Mouse (Mus musculus) brain, embryonic 18.5 days (tissue): ENCODE measurements at regions not wholly inside any gene's neighbourhood (a gene's known extent, or its start where the extent isn't known, plus 50 kb on each side); places are given as distances from the start of the nearest gene placed in this dataset.
"Not testable (repeated sequence)": the region's sequence is repeated elsewhere in the genome, so short reads cannot be mapped to it uniquely, and the experiment has no call there.

ENCODE experiments used
- DNase-seq: peaks from one replicate; pipeline ENCODE4 v3.0.0-alpha.2; 2012; ENCODE audit warnings: low read depth, low spot score

DNA sequence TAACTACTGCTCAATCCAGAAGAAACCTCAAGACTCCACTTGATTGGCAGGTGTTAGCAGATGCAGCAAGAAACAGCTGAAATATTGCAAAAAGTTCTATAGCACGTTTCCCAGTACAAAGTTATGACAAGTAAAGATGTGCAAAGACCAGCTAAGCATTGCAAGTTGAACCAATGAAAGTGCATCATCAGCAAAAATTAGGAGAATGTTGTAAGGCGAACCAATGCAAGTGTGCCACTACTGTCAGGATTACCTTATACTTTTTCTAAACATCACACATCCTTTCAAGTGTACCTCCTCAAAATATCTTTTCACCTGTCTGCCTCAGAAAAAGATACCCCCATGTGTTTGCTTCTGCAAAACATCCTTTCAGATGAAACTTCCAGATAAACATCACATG lies 244.7 kb downstream of the Slco6d1 start:
- no peak for DNase-seq

DNA sequence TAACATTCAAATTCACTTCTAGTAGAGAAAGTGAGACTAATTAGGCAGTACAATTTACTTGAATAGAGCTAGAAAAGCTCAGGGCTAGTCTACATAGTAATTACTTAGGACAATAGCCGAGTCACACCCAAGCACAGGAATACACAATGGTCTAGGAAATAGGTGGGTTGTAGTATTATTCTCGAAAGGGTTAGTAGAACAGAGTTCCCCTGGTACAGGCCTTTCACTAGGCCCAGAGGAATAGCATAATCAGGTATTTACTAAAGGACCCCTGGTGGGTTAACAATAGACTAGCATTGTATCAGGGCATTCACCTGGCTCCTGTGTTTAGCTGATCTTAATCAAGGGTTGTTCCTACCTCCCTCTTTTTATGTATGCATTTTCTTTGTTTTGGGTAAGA lies 246.5 kb downstream of the Slco6d1 start:
- not testable (repeated sequence) for DNase-seq

DNA sequence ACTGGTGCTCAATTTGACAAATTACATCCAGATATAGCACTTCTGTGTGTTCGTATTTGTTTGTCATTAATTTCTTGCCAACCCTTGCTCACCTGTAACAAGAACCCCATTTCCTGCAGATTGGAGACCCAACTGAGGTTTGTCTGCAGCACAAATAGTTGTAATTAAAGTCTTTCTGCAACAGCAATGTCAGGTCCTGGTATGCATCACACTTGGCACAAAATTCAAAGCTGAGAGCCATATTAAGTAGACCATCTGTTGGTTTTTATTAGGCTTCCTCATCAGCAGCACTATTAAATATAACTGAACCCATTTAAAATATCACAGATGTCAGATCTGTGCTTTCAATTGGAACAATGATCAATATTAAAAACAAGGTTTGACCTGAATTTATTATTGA lies 247.0 kb downstream of the Slco6d1 start:
- no peak for DNase-seq

DNA sequence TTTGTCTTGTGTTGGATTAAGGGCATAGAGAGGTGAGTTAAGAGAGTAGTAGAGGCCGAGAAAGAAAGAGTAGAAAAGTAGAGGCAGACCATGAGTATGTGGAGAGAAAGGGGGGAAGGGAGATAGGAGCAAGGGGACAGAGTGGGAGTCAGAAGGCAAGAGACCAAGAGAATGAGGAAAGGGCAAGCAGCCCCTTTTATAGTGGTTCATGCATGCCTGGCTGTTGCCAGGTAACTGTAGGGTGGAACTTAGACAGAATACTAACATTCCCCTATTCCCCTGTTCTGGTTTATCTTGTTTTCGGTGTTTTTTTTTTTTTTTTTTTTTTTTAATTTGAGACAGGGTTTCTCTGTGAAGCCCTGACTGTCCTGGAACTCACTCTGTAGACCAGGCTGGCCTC lies 247.7 kb downstream of the Slco6d1 start:
- DNase-seq: no peak

DNA sequence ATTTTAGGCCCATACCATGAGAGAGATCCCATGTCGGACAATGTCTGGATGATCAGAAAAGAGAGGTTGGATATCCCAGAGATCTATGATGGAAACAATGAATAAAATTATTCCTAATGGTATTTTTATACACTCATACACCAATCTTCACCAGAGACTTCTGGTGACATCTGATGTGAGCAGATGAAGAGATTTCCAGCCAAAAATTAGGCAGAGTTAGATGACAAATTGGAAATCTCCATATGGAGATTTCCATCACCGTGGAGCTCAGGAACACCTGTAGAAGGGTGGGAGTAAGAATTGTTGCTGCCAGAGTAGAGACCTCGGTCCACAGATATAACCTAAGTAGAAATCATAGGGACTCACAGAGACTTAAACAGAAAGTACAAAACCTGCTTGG lies 257.8 kb downstream of the Slco6d1 start:
- DNase-seq: no peak

DNA sequence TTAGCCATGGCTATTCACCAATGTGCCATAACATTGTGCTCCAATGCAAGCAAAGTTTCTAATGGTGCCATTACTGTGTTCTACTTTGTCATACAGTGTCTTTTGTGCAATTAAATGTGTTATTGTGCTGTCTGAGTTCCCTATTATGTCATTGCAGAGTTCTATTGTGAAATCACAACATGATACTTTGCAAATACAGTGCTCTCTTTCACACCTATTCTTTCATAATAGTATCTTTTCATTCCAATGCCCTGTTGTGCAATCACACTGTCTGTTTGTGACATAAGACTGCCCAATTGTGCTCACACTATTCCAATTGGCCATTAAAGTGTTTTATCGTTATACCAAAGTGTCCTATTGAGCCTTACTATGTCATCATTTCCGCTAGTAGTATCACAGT lies 292.9 kb downstream of the Slco6d1 start:
- no peak for DNase-seq

DNA sequence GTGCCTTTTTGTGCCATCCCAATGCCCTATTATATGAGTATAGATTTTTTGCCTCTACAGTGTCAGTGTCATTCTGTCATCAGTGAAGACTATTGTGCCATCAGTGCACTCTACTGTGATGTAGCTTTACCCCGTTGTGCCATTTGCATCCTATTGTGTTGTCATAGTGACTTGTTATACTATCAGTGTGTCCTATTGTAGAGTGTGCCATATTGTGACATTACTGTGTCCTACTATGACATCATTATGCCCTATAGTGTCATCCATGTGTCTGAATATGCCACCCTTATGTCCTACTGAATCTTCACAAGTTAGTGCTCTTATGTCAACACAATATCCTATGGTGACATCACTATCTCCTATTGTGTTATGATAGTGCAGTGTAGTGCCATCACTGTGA lies 293.4 kb downstream of the Slco6d1 start:
- DNase-seq: no peak

DNA sequence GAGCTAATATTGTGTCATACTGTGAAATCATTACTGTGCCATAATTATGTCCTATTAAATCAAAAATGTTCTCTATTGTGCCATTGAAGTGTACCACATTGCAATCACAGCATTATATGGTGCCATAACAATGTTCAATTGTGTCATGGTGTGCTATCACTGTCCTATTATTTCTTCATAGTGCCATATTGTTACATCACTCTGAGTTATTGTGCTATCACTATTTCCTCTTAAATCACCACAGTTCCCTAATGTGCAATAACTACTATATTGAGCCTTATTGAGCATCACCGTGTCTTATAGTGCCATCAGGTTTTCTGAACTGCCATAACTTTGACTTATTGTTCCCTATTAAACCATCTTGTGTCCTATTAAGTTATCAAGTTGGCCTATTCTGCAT lies 299.7 kb downstream of the Slco6d1 start:
- DNase-seq: no peak

DNA sequence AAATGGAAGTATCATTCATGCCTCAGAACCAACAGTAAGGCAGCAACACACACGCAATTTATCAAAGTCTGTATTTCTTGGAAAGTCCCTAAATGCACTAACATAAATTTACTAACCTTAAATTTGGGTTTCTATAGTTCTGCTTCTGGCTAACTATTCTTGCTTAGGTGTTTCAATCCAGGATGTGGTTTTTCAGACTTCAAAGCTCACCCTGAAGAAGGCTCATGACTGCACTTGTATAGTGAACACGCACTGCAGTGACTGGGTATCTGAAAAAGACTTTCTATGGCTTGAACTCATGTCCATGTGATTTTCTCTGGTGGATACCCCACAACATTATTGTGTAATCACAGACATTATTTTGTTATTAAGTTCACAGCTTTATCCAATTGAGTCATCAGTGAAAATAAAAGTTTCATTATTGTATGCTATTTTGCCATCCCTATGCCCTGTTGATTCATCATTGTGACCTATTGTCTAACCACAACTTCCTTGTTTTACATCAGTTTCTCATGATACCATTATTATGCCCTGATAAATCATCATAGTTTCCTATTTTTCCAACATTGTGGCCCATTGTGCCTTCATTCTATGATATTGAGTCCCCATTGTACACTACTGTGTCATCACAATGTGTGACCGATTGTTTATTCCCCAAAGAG lies 306.6 kb downstream of the Slco6d1 start:
- DNase-seq: no peak

DNA sequence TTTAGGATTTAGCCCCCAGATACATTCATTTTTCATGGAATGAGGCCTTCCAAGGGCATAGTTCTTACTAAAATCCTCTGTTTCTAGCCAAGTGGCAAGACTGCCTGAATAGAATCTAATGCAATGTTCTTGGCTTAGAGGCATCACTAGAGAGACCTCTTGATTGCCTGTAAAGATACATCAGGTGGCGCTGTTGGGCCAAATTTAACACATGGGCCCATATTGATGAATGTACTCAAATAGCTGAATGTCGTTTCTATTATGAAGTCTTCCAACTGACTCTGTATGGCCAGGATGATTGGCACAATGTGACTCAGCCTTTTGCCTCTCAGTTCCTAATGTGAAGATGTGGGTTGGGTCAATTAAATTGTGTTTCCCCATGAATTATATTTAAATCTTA lies 328.0 kb downstream of the Slco6d1 start:
- peak; percentile 47 for DNase-seq

DNA sequence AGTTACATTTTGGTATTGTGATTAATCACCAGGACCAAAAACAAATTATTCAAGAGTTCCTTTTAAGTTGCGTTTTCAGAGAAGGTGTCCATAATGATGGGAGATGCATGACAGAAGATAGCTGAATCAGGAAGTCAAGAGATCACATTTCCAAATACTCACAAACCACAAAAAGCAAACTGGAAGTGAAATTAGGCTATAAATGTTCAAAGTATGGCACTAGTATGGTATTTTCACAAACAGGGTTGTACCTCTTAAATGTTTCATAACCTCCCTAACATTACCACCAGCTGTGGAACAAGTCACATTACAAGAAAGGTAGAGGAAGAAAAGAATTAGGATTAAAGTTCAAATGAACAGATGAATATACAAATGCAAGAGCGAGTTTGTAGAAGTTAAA lies 367.6 kb downstream of the Slco6d1 start:
- DNase-seq: no peak

DNA sequence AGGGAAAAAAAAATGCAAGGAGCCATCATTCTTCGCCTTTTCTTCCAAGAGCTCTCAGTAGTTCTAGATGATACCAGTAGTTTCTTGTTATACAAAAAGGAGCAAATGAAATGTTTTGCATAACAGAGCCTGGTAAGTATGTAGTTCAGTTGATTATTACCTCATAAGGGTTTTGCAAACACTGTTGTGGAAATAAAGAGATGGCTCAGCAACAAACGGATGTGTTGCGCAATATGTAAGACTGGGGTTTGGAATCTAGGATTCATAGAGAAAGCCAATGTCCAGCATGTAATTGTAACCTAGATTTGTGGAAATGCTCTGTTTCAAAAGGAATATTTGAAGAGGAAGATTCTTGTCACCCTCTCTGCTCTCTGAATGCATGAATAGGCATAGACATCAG lies 372.4 kb downstream of the Slco6d1 start:
- no peak for DNase-seq

DNA sequence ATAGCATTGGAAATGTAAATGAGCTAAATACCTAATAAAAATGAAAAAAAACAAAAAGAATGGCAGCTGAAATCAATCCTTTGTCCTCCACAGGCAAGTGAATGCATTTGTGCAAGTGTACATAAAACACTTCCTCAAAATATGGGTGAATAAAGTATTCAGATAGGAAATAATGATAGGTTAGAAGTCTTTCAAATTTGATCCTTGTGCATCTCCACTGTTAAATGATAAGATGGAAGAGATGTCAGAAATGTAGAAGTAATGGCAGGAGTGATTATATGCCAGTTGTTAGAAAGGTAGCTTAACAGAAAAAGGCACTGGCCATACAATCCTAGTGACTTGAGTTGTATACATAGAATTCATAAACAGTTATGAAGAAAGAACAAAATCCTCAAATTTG lies 391.6 kb downstream of the Slco6d1 start:
- DNase-seq: no peak

DNA sequence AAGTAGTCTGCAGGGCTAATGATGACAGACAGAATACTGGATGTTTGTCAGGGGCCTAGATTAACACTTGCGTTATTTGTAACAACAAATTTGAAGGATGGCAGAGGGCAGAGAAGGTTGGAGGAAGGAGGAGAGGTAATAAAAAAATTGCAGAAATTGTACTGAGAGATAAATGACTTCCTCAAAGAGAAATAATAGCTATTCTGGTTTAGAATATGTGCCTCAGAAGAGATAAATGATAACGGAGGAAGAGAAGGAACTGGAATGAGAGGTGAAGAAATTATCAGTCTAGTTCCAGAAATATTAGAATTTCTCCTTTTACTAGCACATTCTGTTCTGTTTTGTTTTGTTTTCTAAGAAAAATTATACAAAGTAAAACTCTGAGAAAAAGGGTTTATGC lies 393.1 kb downstream of the Slco6d1 start:
- DNase-seq: no peak

DNA sequence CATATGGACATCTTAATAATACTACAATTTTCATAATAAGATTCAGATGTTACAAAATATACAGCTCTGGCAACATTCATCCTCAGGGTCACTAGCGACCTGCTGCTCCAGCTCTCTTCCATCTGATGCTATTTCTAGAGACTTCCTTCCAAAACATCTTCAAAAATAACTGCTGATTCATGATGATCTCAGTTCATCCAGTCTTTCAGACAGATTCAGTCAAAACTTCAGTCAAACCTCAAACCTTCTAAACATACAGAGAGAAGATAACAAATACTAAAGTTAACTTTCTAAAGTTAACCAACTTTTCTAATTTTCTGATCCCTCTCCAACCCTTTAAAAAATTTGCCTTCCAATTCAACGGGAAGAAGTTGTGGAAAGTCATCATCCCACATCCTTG lies 397.2 kb downstream of the Slco6d1 start:
- no peak for DNase-seq

DNA sequence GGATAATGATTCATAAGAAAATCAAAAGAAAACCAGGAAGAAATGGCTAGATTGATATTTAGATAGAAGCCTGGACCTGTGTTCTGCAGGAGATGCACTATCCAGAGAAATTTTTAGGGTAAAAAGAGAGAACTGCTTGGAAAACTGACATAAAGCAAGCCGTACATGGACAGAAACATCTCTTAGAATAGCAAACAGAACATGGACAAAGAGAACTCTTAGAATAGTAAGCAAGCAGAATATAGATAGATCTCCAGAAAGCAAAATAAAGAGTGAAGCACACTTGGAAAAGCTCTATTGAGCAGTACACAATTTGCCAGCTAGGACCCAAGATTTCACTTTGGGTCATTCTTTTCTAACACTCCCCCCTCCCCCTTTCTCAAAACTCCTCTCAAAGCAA lies 439.3 kb downstream of the Slco6d1 start:
- DNase-seq: no peak

DNA sequence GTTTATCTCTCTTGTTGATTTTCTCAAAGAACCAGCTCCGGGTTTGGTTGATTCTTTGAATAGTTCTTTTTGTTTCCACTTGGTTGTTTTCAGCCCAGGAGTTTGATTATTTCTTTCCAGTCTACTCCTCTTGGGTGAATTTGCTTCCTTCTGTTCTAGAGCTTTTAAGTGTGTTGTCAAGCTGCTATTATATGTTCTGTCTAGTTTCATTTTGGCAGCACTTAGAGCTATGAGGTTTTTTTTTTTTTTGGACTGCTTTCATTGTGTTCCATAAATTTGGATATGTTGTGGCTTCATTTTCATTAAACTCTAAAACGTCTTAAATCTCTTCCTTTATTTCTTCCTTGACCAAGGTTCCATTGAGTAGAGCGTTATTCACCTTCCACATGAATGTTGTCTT lies 485.3 kb downstream of the Slco6d1 start:
- DNase-seq: no peak

DNA sequence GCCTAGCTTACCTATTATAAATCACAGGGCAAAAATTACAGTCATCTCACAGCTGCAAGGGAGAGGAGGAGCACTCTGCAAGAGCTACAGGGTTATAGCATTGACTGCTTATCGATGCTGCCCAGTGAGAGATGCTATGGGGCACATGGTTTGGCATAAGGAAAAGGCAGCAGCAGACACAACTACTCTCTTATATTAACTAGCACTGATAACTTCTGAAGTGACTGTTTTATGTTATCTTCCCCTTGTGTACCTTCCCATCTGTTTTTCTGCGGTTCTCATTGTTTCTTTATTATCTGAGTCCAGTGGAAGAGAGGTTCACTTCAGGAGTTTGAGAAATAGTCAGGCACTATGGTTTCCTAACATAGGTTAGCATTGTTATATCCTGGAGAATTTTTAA lies 502.1 kb downstream of the Slco6d1 start:
- no peak for DNase-seq

DNA sequence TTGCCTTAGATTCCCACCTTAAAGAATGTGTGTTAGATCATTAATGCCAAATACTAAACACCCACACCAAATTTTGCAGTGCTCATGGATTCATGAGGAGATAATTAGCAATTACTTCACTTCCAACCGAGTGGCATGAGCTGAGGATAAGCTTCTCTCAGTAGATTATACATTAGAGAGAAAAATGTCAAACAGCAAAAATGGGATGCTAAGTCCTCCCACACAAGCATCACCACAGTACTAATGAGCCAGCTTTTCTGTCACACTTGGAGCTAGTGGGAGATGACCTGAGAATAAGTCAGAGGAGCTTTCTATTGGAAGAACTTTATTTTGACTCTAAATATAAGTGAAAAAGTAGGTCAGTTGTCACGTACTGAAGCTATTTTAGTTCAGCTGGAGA lies 504.0 kb downstream of the Slco6d1 start:
- no peak for DNase-seq

DNA sequence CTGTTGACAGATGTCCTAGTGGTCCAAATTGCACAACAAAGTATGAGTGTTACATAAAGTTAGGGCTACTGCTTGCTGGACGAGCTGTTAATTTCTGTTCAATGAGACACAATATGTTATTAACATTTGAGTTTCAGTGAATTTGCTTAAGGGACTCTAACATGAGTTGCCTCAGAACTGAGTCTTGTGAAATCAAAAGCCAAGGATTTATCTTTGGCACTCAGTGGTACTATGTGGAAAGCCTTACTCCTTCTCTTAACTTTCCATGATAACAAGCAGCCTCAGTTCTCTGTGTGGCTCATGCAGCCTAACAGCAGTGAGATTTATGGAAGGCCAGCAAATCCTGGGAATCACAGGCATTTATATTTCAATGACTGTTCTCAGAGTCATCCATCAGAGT lies 510.0 kb downstream of the Slco6d1 start:
- DNase-seq: no peak

DNA sequence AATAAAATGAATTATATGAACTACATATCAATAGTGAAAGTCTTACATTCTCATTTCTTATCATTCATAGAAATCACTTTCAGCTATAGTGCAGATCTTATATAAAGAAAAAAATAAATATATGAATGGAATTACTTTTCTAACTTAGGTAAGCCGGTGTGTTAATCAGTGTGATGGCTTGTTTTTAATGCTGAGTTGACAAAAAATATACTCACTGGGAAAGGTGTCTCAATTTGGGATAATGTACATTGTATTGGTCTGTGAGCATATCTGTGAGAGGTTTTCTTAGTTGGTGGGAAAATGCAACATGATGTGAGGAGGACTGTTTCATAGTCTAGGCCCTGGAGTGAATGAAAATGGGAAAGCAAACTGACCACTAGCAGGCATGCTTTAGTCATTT lies 511.3 kb downstream of the Slco6d1 start:
- no peak for DNase-seq

DNA sequence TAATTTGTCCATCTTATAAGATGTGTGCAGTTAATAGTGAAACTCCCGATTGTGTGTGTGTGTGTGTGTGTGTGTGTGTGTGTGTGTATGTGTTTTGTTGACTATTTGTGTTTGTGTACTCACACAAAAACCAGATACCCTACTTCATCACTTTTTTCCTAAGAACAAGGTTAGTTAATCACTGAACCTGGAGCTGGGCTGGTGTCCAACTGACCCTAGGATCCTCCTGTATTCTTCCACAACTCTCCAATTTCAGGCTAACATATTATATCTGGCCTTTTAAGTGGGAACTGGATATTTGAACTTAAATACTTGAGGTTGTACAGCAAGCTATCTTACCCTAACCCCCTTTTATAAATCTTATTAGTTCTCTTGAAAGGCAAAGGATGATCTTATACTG lies 556.8 kb downstream of the Slco6d1 start:
- no peak for DNase-seq
